Mouse (Mus musculus): Measurements from ENCODE around the gene Dppa4. TPM values are rescaled to one million over a fixed set of nuclear protein-coding genes. Genes with fewer than 3 reads are reported as not detected.
"Not testable (repeated sequence)": the region's sequence is repeated elsewhere in the genome, so short reads cannot be mapped to it uniquely, and the experiment has no call there.

Dppa4 gene
- not detected in 2 replicates for total RNA-seq (2021)
- long read RNA-seq, experiment 1, partial matches to known transcripts = 0 of 1 reads
- long read RNA-seq, experiment 1, other reads (novel, unspliced or antisense) = 0 of 1 reads
- long read RNA-seq, experiment 2 = 0 reads

DNA sequence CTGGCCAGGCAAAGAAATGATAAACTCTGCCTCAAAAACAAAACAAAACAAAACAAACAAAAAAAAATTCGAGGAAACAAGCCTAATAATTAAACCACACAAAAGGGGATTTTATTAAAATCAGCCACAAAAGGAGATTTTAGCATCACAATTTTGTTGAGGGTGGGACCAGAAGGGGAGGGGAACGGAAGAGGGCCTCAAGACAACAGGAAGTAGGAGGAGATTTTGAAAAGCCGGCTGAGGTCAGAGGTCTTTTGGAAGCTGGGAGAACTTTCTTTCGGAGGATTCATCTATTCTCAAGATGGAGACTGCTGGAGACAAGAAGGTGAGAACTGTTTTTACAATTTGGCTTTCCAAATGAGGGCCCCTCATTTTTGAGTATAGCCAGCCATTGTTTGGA lies at the start of gene Dppa4:
Gene Dppa4, plus strand, starts transcription at position 217 of the 400 bp plus-strand sequence.
- DNase-seq = no peak

DNA sequence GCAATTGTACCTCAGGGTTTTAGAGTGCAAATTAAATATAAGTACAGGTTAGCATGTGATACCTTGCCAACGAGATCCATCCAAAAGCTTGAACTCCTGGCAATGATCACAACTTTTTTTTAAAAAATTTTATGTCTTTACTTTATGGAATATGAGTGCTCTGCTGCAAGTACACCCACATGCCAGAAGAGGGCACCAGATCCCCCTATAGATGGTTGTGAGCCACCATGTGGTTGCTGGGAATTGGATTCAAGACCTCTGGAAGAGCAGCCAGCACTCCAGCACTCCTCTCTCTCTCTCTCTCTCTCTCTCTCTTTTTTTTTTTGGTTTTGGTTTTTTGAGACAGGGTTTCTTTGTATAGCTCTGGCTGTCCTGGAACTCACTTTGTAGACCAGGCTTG lies 48.5 kb upstream of the Dppa4 start:
- no peak for DNase-seq

DNA sequence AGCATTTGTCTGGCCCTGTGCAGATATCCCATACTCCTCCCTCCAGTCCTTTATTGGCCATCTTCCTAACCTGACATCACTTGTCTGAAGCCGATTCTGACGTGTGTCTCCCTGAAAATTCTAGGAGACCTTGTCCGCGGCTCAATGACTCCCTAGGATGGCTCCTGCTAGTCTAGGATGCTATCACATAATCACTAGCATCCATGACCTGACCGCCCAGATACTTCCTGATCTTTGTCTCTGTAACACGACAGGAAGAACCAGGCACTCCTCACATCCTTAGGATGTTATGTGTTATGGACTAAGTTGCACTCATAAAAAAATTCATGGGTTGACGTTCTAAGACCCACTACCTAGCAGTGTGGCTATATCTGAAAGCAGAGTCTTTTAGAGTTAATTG lies 45.9 kb upstream of the Dppa4 start:
- DNase-seq = no peak

DNA sequence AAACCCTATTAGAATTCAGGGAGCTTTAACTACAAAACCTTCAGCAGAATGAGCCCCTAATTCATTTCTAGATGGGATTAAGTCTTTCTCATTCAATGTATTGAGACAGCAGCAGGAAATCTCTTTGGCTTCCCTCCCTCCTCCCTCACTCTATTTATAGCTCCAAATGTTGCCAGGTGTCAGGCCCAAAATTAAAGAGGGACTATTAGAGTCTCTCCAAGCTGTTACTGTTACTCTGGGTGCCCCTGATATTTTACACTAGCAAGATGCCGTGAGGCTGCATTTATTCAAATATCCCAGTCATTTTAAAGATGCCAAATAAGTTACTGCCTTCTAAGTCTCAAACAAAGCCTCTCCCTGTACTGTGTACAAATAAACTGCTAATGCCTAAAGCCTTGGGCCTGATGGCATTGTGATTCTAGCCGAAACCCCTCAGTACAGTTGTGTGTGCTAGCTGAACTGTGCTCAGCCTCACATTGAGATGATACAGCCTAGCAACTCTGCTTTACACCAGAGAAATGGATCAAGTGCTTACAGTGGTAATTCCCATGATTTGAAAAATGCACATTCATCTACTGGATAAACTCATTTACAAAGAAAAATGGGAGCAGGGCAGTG lies 36.4 kb upstream of the Dppa4 start:
- no peak for DNase-seq

- DNase-seq = no peak
Observed at GRCm38 (mm10) chr16:48252824-48253223, 30.7 kb upstream of the Dppa4 start.

- no peak for DNase-seq
Observed at GRCm38 (mm10) chr16:48254584-48254983, 28.9 kb upstream of the Dppa4 start.

GRCm38 (mm10) chr16:48259519-48259918 lies 24.0 kb upstream of the Dppa4 start:
- DNase-seq = no peak

DNA sequence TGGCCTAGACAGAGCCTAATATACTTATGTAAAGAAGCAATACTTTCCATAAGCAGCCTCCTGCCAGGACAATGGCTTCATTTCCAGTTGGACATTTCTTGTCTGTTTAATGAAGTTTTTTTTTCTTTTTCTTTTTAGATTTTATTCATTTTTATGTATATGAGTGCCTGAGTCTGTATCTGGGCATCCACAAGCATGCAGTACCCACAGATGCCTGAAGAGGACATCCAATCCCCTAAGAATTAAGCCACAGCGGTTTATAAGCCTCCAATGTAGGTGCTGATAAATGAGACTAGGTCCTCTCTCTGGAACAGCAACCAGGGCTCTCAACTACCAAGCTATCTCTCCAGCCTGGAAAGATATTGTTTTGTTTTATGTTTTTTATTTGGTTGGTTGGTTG lies 20.6 kb upstream of the Dppa4 start:
- no peak for DNase-seq

DNA sequence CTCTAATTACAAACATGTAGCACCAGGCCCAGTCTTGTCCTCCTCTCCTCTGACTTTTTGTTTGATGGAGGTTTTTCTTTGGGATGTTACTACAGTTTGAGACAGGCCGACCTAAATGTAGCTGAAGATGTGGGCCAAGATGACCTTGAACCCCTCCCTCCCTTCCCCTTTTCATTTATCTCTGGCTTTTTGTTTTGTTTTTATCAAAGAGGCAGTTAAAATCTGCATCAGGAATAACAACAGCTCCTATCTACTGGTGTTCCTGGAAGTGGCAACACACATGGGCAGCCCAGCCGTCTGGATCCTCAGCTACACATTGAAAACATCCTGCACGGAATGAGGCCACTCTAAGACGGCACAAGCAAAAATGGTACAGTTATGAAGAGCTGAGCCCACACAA lies 17.7 kb upstream of the Dppa4 start:
- DNase-seq = no peak

- no peak for DNase-seq
Observed at GRCm38 (mm10) chr16:48276940-48277339, 6.6 kb upstream of the Dppa4 start.

DNA sequence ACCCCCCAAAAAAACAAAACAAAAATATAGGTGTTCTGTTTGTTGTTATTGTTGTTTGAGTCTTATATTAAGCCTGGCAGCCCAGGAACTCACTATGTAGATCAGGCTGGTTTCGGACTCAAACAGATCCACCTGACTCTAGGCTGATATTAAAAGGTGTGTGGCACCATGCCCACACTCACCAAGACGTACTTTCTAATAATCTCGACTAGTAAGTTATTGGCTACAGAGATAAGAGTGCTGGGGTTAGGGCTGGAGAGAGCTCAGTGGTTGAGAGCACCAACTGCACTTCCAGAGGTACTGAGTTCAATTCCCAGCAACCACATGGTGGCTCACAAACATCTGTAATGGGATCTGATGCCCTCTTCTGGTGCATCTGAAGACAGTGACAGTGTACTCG lies 2.6 kb upstream of the Dppa4 start:
- DNase-seq = no peak

- no peak for DNase-seq
Observed at GRCm38 (mm10) chr16:48282801-48283200, 732 bp upstream of the Dppa4 start.

GRCm38 (mm10) chr16:48285517-48285916 lies 2.0 kb downstream of the Dppa4 start:
- no peak for DNase-seq

GRCm38 (mm10) chr16:48297384-48298136 lies 14.0 kb downstream of the Dppa4 start:
- DNase-seq = no peak

DNA sequence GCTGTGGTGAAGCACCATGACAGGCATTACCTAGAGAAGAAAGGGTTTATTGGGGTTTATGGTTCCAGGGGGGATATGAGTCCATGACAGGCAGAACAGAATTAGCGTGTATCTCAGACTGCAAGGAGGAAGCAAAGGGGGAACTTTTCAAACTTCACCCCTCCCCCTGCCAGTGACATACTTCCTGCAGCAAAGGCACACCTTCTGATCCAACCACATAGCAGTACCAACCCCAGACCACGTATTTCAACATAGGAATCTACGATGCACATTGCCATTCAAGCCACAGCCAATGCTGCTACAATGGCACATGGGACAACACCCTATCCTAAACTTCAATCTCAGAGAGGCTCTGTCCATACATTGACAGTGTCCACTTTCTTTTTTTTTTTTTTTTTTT lies 16.4 kb downstream of the Dppa4 start:
- DNase-seq = no peak

DNA sequence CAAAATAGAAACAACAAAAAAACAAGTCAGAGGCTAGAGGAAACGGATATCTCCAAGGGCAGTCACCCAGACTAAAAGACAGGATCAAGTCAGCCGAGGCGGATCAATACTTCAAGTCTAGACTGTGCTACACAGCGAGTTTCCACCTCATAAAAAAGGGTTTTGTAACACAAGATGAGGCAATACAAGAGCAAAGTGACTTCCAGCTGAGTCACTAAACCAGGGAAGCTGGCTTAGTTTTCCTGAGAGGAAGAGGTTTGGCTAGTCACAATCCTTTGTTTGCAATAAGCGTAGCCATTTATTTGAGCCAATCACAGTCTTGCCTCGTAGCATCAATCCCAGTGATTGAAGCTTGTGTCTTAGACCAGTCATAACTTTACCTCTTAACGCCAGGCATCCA lies 20.0 kb downstream of the Dppa4 start, which contains the start of gene Dppa2:
Gene Dppa2, plus strand, starts transcription at position 400 of the 400 bp plus-strand sequence.
- no peak for DNase-seq

- DNase-seq = no peak
Observed at GRCm38 (mm10) chr16:48303983-48304382, 20.4 kb downstream of the Dppa4 start.

- not testable (repeated sequence) for DNase-seq
Observed at GRCm38 (mm10) chr16:48308916-48309315, 25.4 kb downstream of the Dppa4 start.

- no peak for DNase-seq
Observed at GRCm38 (mm10) chr16:48309912-48310630, 26.5 kb downstream of the Dppa4 start.

GRCm38 (mm10) chr16:48315294-48315693 lies 31.8 kb downstream of the Dppa4 start:
- DNase-seq = no peak

DNA sequence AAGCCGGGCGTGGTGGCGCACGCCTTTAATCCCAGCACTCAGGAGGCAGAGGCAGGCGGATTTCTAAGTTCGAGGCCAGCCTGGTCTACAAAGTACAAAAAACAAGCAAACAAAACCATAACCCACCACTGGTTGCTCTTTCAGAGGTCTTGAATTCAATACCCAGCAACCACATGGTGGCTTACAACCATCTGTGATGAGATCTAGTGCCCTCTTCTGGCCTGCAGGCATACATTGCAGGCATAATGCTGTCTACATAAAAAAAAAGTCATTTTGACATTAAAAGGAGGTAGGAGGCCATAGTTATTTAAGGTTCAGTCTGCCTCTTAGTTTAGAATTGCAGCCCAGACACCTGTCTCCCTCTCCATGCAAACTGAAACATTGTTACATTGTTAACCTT lies 37.2 kb downstream of the Dppa4 start:
- DNase-seq = no peak

GRCm38 (mm10) chr16:48323133-48323532 lies 39.6 kb downstream of the Dppa4 start:
- DNase-seq = no peak
